Mouse (Mus musculus) hindlimb bud, embryonic 11.5 days (tissue): ENCODE results near the gene Ccdc174.

Source experiments
- DNase-seq: peaks from one replicate; pipeline ENCODE4 v3.0.0-alpha.2; 2012; ENCODE audit warnings: low read depth, low spot score; ENCODE audit errors: extremely low spot score

The Ccdc174 gene

DNA sequence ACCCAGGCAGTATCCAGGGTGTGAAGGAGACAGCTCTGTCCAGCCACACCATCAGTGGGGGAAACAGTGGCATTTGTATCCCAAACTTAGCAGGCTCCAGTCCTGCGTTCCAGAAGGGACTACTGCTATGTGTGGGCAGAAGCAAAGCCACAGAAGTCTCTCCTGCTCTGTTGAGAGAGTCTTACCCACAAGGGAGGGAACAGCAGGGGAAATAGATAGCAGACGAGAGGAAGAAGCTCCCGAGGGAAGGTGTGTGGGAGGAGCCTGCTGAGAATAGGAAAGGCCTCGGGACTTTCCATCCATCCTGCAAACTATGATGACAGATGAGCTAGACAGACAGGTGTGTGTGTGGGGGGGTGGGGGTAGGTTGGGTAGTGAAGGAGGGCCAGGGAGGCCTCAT is 39.4 kb downstream of the Ccdc174 start:
- DNase-seq: no peak

GRCm38 (mm10) chr6:91917716-91918115 is 39.9 kb downstream of the Ccdc174 start:
- DNase-seq: no peak

DNA sequence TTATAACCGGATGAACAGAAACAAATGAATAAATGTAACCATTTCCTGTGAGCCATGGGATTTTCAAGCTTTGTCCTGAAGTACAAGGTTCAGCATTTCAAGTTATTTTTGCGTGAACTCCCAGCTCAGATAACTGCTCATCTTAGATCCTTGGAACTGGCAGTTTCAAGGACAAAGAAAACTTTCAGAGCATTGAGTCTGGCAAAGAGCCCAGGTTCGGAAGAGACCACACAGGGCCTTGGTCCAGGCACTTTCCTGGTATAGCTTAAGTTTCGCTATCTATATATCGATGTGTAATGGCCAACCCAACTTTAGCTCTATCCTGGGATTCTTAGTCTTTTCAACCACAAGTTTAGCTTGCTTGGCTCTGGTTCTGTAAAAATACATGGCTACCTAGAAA is 53.4 kb downstream of the Ccdc174 start:
- DNase-seq: no peak

GRCm38 (mm10) chr6:91938491-91938890 is 60.6 kb downstream of the Ccdc174 start:
- no peak for DNase-seq

GRCm38 (mm10) chr6:91948426-91948825 is 70.6 kb downstream of the Ccdc174 start:
- no peak for DNase-seq
